Mouse (Mus musculus) ES-Bruce4 (cell line): ENCODE results near the gene Tctn3.

Source experiments
- CTCF ChIP-seq: IDR thresholded peaks from one replicate; pipeline ENCODE4 v1.8.1; 2011; ENCODE audit warnings: low read depth, low read length
- EP300 ChIP-seq: IDR thresholded peaks from 2 replicates; pipeline ENCODE4 v1.6.1; 2011; ENCODE audit warnings: low read depth, low read length; ENCODE audit not compliant: insufficient read depth

- TF ChIP-seq CTCF (no peak), EP300 (no peak)
These were observed 48.0 kb downstream of the Tctn3 start for GRCm38 (mm10) chr19:40563880-40564645.
